Mouse (Mus musculus): ENCODE results near the gene Fabp1. TPM values are rescaled to one million over a fixed set of nuclear protein-coding genes. Genes with fewer than 3 reads are reported as not detected.

The Fabp1 gene
- polyA plus RNA-seq, 1 experiment from 2014 or later = 0.52 TPM

DNA sequence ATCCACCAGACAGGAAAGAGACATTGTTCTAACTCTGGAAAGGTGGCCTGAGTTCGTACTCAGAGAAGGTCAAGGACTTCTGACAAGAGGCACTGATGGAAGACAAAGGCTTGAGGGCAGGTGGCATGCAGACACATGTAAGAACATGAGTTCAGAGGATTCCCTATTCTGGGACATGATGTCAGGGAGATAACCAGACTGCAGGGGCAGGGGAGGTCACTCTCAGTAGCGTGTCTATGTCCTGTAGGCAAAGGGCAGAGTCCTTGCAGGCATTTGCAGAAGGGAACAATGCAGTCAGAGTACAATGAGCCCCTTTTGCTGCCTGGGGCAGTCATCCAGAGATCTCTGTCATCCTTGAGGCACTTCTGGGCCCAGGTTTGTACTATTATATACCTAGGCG is 50.0 kb downstream of the Fabp1 start:
- 75% methylated on average over 3 of the region's 3 CpGs for WGBS
- Histone ChIP-seq H3K4me3 (no peak overlapping the region), H3K9ac (no peak overlapping the region), H3K27me3 (no peaks in the 10 kb centered on the region), H3K27ac (replicated peaks) (no peak overlapping the region), H3K9me3 (no peaks in the 10 kb centered on the region), H3K4me1 (replicated peaks) (no peaks in the 10 kb centered on the region), H3K36me3 (no peaks in the 10 kb centered on the region), H3K4me2 (no peak overlapping the region)
- no peak for ATAC-seq (ENCODE audit: low read depth)

DNA sequence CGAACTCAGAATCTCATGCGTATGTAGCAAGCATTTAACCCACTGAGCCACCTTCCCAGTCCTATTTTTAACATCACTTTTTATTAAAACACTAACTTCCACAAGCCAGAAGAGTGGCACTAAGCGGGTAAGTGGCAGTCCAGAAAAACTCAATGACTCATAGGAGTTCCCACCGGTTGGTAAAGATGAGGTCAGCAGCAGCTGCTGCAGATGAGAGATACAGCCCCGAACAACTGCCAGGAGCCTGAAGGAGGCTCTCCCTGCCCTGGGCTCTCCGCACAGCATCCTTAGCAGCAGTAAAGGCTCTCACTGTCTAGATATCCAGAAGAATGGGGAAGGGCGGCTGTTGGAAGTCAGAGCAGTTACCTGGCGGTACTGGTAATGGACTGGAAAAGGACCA is 51.3 kb downstream of the Fabp1 start:
- Histone ChIP-seq H3K4me1 (replicated peaks) (no peaks in the 10 kb centered on the region), H3K27me3 (no peaks in the 10 kb centered on the region), H3K4me2 (no peak overlapping the region), H3K27ac (replicated peaks) (no peak overlapping the region), H3K4me3 (no peak overlapping the region), H3K36me3 (no peaks in the 10 kb centered on the region), H3K9ac (no peak overlapping the region), H3K9me3 (no peaks in the 10 kb centered on the region)
- no peak for ATAC-seq (ENCODE audit: low read depth)
- 89% methylated on average over 8 of the region's 8 CpGs for WGBS

DNA sequence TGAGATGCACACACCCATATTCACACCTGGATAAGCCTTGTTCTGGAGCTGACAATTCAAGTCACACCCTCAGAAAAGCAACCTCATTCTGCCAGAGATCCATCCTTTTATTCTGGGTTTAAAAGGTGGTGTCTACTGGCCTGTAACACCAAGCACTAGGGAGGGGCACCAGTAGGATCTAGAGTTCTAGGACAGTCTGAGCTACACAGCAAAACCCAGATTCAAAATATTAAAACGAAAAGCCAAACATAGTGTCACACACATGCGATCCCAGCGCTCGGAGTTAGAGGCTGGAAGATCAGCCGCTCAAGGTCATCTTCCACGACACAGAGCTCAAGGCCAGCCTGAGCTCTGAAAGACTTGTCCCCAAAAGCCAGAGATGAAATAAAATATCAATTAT is 54.8 kb downstream of the Fabp1 start:
- no peak for ATAC-seq (ENCODE audit: low read depth)
- Histone ChIP-seq H3K4me2 (no peak overlapping the region), H3K9ac (no peak overlapping the region), H3K36me3 (no peaks in the 10 kb centered on the region), H3K27me3 (no peaks in the 10 kb centered on the region), H3K27ac (replicated peaks) (no peak overlapping the region), H3K4me1 (replicated peaks) (no peaks in the 10 kb centered on the region), H3K4me3 (no peak overlapping the region), H3K9me3 (no peaks in the 10 kb centered on the region)
- 95% methylated on average over 6 of the region's 6 CpGs for WGBS

Other genes starting within 250 kb of the Fabp1 start
- not detected in 2 replicates for gene Foxi3, start 243.3 kb upstream of the Fabp1 start, polyA plus RNA-seq (2015; fragmentation: Nextera tagmentation; extraction: Ambion mirVana)
- 4.5 and 4.9 TPM in 2 replicates for gene Thnsl2, start 55.4 kb upstream of the Fabp1 start, polyA plus RNA-seq (2015; fragmentation: Nextera tagmentation; extraction: Ambion mirVana)
- gene Krcc1, start 71.8 kb downstream of the Fabp1 start, polyA plus RNA-seq (2015; fragmentation: Nextera tagmentation; extraction: Ambion mirVana) = 24.0 and 27.6 TPM in 2 replicates
- 1.2 and 1.7 TPM in 2 replicates for gene Smyd1, start 122.4 kb downstream of the Fabp1 start, polyA plus RNA-seq (2015; fragmentation: Nextera tagmentation; extraction: Ambion mirVana)
- gene Cd8b1, start 123.0 kb downstream of the Fabp1 start, polyA plus RNA-seq (2015; fragmentation: Nextera tagmentation; extraction: Ambion mirVana) = not detected in 2 replicates
- not detected in 2 replicates for gene Cd8a, start 173.6 kb downstream of the Fabp1 start, polyA plus RNA-seq (2015; fragmentation: Nextera tagmentation; extraction: Ambion mirVana)
- 9.4 and 10.9 TPM in 2 replicates for gene Rmnd5a, start 240.8 kb downstream of the Fabp1 start, polyA plus RNA-seq (2015; fragmentation: Nextera tagmentation; extraction: Ambion mirVana)